Mouse (Mus musculus) layer of hippocampus, postnatal 10 days (tissue): ENCODE results near the gene Wdcp. TPM values are rescaled to one million over a fixed set of nuclear protein-coding genes. Genes with fewer than 3 reads are reported as not detected.
"Not testable (repeated sequence)": the region's sequence is repeated elsewhere in the genome, so short reads cannot be mapped to it uniquely, and the experiment has no call there.

Source experiments
- DNase-seq, 2 experiments: peaks; one replicate each; pipeline ENCODE4 v3.0.0; 2021; ENCODE audit warnings: low spot score in 2 of 2
- long read RNA-seq: library from polyadenylated mRNA; stranded (forward); transcript quantifications from one replicate; pipeline ENCODE4 v2.0.0, GENCODE M21; 2023
- total RNA-seq, 2 experiments: library from RNA; stranded (reverse); gene quantifications; 2 replicates each; pipeline ENCODE4 v1.2.3; 2021

Gene Wdcp
- 10 to 100 TPM; 11.4 to 12.1 TPM for total RNA-seq
- long read RNA-seq, partial matches to known transcripts, result 0 of 1 reads
- long read RNA-seq, other reads (novel, unspliced or antisense), result 0 of 1 reads

- peak; percentile 81 to 87 for DNase-seq
Measured at GRCm38 (mm10) chr12:4842890-4843597, at the start of gene Wdcp. TSS of gene Wdcp (plus strand) at chr12:4843303.

GRCm38 (mm10) chr12:4793718-4794117, 49.4 kb upstream of the Wdcp start:
- DNase-seq, result peak in 1 of 2 experiments; percentile 54

- not testable (repeated sequence) for DNase-seq
Measured at GRCm38 (mm10) chr12:4797471-4797870, 45.6 kb upstream of the Wdcp start.

GRCm38 (mm10) chr12:4811036-4811435, 32.1 kb upstream of the Wdcp start:
- no peak for DNase-seq

- no peak for DNase-seq
Measured at GRCm38 (mm10) chr12:4811705-4812104, 31.4 kb upstream of the Wdcp start.

GRCm38 (mm10) chr12:4813636-4814035, 29.5 kb upstream of the Wdcp start:
- DNase-seq, result no peak

GRCm38 (mm10) chr12:4816680-4817360, 26.3 kb upstream of the Wdcp start:
- DNase-seq, result no peak

- DNase-seq, result peak; percentile 98 to 99
Measured at GRCm38 (mm10) chr12:4817361-4818101, 25.6 kb upstream of the Wdcp start, which contains the start of gene Sf3b6. TSS of gene Sf3b6 (plus strand) at chr12:4817544.

- DNase-seq, result no peak
Measured at GRCm38 (mm10) chr12:4827256-4827655, 15.8 kb upstream of the Wdcp start.

- DNase-seq, result no peak
Measured at GRCm38 (mm10) chr12:4836959-4837358, 6.1 kb upstream of the Wdcp start.

GRCm38 (mm10) chr12:4840010-4840409, 3.1 kb upstream of the Wdcp start:
- no peak for DNase-seq

- DNase-seq, result peak in 1 of 2 experiments; percentile 39
Measured at GRCm38 (mm10) chr12:4840741-4841140, 2.4 kb upstream of the Wdcp start.

- DNase-seq, result peak; percentile 49 to 67
Measured at GRCm38 (mm10) chr12:4841392-4841887, 1.7 kb upstream of the Wdcp start, which contains the start of gene Fkbp1b. TSS of gene Fkbp1b (minus strand) at chr12:4841591.

GRCm38 (mm10) chr12:4842456-4842855, 647 bp upstream of the Wdcp start:
- no peak for DNase-seq

- peak; percentile 20 to 36 for DNase-seq
Measured at GRCm38 (mm10) chr12:4843741-4844140, 638 bp downstream of the Wdcp start.

GRCm38 (mm10) chr12:4856160-4856559, 13.1 kb downstream of the Wdcp start:
- DNase-seq, result no peak

- DNase-seq, result no peak
Measured at GRCm38 (mm10) chr12:4856834-4857233, 13.7 kb downstream of the Wdcp start.

GRCm38 (mm10) chr12:4859241-4859914, 16.3 kb downstream of the Wdcp start:
- DNase-seq, result no peak

- no peak for DNase-seq
Measured at GRCm38 (mm10) chr12:4862672-4863071, 19.6 kb downstream of the Wdcp start.

- no peak for DNase-seq
Measured at GRCm38 (mm10) chr12:4863654-4864337, 20.7 kb downstream of the Wdcp start.
